Mouse (Mus musculus) CD8-positive naive resting alpha-beta T cell, adult 2 months (primary cell): ENCODE measurements around the gene Gpx4.
"Not testable (repeated sequence)": the region's sequence is repeated elsewhere in the genome, so short reads cannot be mapped to it uniquely, and the experiment has no call there.

ENCODE experiments used
- DNase-seq, 2 experiments: peaks; one replicate each; pipeline ENCODE4 v3.0.0; 2022; ENCODE audit warnings: low read depth in 2 of 2, low spot score in 2 of 2

Gene Gpx4

GRCm38 (mm10) chr10:80048834-80049233 lies 1.9 kb downstream of the Gpx4 start:
- no peak for DNase-seq

GRCm38 (mm10) chr10:80050244-80050643 lies 3.3 kb downstream of the Gpx4 start:
- no peak for DNase-seq

- DNase-seq, result no peak
Observed at GRCm38 (mm10) chr10:80050885-80051617, 4.1 kb downstream of the Gpx4 start.

GRCm38 (mm10) chr10:80051618-80052373 lies 4.8 kb downstream of the Gpx4 start:
- DNase-seq, result no peak

- DNase-seq, result no peak
Observed at GRCm38 (mm10) chr10:80052374-80052764, 5.4 kb downstream of the Gpx4 start.

GRCm38 (mm10) chr10:80053259-80053780 lies 6.4 kb downstream of the Gpx4 start:
- DNase-seq, result peak; percentile 99

GRCm38 (mm10) chr10:80053831-80054815 lies 7.2 kb downstream of the Gpx4 start:
- peak in 1 of 2 experiments; percentile 42 for DNase-seq

GRCm38 (mm10) chr10:80054911-80055310 lies 7.9 kb downstream of the Gpx4 start:
- DNase-seq, result not testable (repeated sequence)

- no peak for DNase-seq
Observed at GRCm38 (mm10) chr10:80055364-80055763, 8.4 kb downstream of the Gpx4 start.

- no peak for DNase-seq
Observed at GRCm38 (mm10) chr10:80055891-80056290, 8.9 kb downstream of the Gpx4 start.

- DNase-seq, result no peak
Observed at GRCm38 (mm10) chr10:80056506-80056905, 9.5 kb downstream of the Gpx4 start.

GRCm38 (mm10) chr10:80056976-80057682 lies 10.2 kb downstream of the Gpx4 start:
- DNase-seq, result no peak

- DNase-seq, result no peak
Observed at GRCm38 (mm10) chr10:80057683-80058326, 10.8 kb downstream of the Gpx4 start.

- DNase-seq, result no peak
Observed at GRCm38 (mm10) chr10:80063104-80063503, 16.1 kb downstream of the Gpx4 start.

GRCm38 (mm10) chr10:80063877-80064650 lies 17.1 kb downstream of the Gpx4 start:
- no peak for DNase-seq

GRCm38 (mm10) chr10:80069251-80069650 lies 22.3 kb downstream of the Gpx4 start:
- DNase-seq, result no peak

- no peak for DNase-seq
Observed at GRCm38 (mm10) chr10:80069948-80070450, 23.0 kb downstream of the Gpx4 start.

GRCm38 (mm10) chr10:80070837-80071515 lies 24.0 kb downstream of the Gpx4 start:
- no peak for DNase-seq
